Mouse (Mus musculus) monocyte, adult 2 months (primary cell): ENCODE results near the gene Ero1lb.

Experiments used
- DNase-seq, 2 experiments: peaks; one replicate each; pipeline ENCODE4 v3.0.0; 2022; ENCODE audit warnings: low spot score in 2 of 2, low read depth in 1 of 2

Ero1lb gene

DNA sequence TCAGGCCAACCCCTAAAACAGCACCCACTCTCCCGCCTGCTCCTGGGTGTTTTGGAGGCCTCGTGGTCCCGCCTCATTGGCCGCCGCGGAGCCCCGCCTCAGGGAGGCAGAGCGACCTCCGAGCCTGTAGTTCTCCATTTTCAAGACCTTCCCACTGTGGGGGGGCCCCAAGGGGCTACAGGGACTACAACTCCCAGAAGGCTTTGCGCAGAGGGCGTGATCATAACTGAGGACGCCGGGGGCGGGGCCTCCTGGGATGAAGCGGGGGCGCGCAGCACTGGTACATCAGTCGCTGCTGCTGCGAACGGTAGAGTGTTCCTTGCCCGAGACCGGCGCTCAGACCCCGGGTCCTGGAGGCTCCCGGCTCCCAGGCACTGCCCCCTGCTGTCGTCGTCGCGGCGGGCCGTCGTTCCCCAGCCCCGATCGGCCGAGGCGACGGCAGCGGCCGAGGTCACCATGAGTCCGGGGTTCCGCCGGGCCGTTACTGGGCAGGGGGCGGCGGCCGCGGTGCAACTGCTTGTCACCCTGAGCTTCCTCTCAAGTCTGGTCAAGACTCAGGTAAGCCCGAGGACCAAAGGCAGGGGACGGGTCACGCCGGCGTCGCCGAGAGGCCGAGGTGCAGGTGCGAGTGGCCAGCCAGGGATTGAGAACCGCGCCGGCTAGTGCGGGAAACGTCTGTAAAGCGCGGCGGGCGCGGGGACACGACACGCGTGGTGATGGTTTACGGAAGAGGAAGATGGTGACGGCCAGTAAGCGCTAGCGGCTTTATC, at the start of gene Ero1lb:
Ero1lb (plus strand) TSS at position 254 of the 770 bp plus-strand sequence.
- DNase-seq = peak; percentile 81 to 96

DNA sequence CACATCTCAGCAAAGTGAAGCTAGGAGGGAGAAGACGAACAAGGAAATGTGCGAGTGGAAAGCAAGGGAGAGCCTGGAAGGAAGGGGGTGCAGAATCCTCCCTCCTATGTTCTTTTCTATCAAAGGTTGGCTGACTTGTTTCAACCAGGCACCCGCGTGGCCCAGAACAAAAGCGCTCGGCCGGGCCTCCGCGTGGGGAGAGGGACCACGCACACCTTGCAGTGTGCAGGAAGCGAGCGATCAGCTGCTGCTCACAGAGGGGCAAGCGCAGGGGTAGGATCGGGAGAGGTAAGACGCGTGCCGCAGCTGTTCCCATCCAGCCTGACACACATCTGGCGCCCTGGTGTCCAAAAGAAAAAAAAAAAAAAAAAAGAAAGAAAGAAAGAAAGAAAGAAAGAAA, 46.3 kb upstream of the Ero1lb start:
- DNase-seq = no peak

DNA sequence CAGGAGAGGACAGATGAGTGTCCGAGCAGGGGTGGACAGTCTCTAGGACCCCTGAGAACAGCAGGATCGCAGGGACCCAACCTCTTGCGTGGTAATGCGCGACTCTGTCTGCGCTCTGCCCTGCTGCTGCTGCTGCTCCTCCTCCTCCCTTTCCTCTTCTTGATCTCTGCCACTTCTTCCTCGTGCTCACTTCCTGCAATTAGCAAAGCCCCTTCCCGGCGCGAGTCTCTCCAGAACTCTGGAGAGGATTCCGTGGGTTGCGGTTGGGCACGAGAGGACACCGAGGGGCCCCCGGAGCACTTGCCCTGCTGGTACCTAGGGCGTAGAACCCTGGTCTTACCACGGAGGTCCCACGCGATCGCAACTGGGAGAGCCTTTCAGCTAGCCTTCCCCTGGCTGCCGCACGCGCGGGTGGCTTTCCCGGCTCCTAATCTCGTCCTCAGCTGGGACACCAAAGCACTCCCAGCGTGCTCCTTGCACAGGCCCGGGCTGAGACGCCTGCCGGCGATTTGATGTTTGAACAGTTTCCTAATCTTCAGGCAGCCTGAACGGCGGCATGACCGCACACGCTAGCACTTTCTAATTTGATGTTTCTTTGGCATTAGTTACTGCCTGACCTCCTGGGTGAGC, 45.6 kb upstream of the Ero1lb start, which contains the start of gene Edaradd:
Edaradd (minus strand) TSS at position 484 of the 630 bp plus-strand sequence.
- DNase-seq = no peak

DNA sequence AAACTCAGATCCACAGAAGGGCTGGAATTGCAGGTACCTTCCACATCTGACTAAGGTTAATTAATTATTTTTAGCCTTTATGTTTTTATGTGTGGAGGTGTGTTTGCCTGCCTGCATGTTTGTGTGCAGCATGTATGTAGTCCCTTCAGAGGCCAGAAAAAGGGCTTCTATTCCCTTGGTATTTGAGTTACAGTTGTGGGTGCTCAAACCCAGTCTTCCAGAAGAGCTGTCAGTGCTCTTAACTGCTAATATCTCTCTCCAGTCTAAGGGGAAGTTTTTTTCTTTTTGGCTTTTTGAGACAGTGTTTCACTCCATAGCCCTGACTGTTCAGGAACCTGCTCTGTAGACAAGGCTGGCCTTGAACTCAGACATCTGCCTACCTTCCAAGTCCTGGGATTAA, 43.3 kb upstream of the Ero1lb start:
- no peak for DNase-seq

DNA sequence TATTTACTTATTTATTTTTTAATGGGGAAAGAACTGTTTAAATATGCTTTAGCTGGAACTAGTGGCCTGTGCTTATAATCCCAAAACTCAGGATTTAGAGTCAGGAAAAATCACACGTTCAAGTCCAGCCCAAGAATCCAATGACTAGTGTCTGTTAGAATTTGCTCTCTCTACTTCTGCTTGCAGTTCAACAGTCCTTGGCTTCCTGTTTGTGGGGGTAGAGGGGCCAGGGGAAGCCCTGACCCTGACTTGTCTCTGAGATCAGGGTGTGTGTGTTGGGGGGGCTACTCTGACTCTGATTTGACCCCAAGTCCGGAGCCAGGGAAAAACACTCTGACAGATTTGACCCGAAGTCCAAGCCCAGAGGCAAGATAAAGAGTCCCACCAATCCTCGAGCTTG, 40.0 kb upstream of the Ero1lb start:
- DNase-seq = no peak

DNA sequence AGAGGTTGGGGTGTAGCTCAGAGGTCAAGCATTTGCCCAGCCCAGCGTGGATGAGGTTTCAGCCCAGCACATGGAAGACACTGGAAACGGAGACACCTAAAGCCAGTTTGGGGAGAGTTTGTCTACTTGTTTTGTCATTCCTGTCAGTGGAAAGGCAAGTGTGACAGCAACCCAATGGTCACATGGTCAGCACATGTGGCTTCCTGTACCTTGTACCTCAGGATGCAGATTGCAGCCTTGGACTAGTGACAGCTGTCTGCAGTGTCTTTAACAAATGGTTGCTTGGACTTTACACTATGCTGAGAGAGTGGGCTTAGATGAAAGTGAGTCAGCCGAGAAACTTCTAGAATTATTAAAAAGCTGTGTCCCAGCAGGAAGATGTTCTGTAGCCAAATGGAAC, 31.0 kb upstream of the Ero1lb start:
- DNase-seq = no peak

DNA sequence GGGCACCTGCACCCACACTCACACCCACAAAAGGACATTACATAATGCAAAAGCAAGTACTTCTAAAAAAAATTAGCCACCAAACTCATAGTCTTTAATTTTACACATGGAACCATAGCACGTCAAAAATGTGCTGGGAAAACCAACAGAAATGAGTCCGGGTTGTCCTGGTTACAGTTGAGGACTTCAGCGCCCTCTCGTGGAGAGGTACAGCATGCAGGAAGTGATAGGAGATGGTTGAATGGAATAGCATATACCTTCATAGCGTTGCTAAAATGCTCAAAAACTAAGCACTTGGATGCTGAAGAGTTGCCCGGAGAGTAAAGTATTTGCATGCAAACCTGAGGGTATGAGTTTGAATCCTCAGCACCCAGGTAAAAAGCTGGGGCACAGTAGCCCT, 27.7 kb upstream of the Ero1lb start:
- DNase-seq = no peak

DNA sequence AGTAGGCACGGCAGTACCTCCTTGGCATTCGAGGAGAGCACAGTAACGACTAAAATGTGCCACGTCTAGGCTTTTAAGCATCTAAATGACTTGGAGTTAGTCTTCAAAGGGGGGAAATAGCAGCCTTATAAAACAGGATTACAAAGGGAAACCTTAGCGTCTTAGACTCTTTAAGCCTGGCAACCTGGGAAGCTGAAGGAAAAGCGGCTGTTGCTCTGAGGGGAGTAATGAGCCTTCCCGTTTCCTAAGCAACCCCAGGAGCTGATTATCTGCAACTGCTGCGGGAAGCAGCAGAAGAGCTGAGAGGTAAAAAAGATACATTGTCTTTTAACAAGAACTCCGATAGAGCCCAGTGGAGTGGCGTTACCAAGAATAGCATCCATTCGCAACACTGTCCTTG, 26.0 kb upstream of the Ero1lb start:
- no peak for DNase-seq

DNA sequence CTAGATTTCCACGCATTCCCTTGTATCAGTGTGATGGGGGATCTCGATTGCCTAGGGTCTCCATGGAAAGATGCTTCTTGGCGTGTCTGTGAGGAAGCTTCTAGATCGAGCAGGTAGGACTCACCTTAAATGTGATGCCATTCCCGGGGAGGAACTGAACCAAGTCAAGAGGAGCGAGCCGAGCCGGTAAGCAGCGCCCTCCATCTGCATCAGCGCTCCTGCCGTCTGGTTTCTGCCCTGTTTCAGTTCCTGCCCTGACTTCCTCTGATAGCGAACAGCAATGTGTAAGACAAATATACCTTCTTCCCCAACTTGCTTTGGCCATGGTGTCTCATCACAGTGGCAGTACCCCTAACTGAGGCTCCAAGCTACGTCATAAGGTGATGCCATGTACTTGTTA, 25.6 kb upstream of the Ero1lb start:
- DNase-seq = no peak

DNA sequence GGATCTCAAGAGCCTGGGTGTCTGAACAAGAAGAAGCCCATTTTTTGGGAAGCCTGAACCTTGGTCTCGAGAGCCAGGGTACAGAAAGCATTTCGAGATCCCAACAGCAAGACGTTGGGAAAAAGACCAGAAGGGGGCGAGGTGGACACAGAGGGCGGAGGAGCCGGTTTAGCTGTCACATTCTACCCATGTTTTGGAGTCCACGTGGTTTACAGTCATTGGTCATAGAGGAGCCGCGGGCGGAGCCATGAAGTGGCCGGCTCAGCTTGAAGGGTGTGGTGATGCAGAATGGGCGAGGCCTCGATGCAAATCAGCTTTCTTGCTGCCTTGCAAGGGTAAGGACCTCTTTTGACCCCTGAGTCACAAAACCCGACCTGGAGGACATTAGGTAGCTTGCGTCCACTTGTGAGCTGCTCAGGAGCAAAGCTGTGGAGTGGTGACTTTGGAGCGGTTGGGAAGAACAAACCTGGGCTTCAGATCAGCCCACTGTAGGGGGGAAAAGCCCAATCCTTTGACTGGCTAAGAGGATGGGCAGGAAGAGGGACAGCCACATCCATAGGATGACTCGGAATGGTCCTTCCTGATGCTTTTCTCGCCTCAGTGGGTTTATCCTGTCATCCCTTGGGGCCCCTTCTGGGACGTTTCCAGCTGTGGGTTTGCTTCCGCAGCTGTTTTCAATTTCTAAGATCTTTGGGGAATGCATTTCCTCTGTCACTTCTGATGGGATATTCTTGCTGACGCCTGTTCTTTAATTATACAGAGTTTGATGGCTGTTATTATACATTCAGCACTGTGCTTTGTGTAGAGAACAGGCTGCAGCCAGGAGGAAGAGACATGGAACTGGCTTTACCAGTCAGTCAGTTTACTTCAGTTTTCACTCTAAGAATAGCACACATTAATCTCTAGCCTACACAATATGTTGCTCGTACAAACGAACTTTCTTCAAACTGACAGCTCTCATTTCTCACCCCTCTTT, 23.4 kb upstream of the Ero1lb start:
- peak in 1 of 2 experiments; percentile 25 for DNase-seq

DNA sequence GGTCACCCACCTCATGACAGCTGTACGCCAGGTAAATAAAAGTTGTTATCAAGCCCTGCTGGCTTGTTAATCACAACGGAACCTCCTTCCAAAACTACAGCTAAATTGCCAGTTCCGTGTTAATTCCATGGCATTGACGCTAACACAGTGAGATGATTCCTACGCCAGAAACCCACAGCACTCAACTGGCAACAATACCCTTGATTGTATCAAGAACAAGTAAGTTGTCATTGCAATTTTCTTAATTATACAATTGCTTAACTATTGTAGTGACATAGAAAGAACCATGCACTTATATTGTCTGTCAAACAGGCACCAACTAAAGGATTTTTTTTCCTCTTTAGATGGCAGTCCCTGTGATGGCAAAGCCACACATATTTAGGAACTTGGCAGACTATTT, 22.4 kb upstream of the Ero1lb start:
- no peak for DNase-seq

DNA sequence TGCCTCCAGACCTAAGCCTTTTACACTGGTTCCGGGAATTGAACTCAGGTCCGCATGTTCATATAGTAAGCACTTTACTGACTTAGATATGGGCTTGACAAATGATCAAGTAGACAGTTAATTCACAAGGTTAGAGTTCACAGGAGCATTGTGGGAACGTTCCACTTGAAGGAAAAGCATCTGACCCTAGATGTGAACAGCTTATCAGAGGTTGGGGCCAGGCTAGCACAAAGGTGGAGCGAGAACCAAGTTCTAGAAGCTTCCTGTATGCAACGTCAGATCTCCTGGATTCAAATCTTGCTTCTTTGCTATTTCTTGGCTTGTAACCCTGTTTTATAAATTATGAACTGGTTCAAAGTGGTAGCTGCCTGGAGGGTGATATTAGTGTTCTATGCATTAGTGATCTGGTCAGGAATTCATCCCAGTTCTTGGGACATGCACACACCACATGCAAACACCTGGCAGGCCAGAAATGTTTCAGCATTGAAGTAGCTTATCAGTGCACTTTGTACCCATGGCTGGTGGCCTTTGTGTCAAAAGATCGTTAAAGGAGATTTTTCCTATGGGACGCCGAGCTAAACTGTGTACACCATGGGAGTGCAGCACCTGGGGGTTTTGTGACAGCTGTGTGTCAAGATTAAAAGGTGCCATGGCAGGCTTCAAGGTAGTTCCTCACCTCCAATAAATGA, 21.6 kb upstream of the Ero1lb start:
- DNase-seq = no peak

DNA sequence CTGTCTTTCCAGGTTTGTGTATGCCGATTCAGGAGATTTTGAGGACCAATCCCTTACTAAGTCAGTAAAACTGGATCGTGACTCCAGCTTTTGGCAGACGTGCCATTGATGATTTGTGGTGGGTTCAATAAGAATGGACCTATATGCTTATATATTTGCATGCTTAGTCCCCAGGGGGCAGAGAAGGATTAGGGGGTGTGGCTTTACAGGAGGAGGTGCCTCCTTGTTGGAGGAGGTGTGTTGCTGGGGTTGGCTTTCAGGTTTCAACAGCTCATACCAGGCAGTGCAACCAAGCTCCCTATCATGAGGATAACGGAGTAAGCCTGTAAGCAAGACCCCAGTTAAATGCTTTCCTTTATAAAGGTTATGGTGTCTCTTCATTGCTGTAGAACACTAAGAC, 11.5 kb upstream of the Ero1lb start:
- no peak for DNase-seq

DNA sequence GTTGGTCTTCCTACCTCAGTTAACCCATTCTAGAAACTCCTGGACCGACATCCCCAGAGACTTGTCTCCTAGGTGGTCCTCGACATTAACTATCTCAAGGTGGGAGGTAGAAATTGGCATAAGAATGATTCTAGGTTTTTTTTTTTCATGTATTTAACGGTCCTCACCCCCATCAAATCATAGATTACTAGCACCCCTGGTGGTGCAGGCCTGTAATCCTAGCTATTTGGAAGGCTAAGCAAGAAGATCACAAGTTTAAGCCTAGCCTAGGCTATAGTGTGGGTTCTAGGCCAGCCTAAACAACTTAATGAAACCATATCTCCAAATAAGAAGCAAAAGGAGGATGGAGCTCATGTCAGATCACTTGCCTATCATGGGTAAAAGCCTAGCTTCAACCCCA, 6.6 kb upstream of the Ero1lb start:
- DNase-seq = no peak

DNA sequence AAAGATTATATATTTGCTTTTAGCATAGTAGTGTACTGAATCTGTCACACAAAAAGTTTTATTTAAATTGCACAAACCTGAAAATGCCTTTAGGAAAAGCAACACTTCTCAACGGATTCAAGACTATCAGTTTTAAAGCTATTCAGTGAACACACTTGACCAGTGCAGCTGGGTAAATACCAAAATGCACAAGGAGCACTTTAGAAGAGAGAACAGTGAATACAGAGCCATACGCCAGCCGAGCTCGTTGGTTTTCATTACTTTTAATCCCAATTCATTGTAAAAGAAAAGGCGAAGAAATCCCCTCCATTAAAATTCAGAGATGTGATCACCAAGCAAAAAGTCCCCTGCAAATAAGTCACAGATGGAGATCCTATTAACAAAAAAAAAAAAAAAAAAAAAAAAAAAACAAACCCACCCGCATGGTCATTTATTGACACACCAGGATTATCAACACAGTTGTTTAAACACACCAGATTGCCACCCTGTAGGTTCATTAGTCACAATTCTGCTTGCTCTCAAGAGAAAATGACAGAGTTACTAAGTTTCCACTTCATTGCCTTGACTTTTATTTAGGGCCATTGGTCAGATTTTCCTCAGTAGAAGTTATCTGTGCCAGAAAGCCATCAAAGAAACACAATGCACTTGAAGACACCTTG, 6.1 kb upstream of the Ero1lb start:
- no peak for DNase-seq

DNA sequence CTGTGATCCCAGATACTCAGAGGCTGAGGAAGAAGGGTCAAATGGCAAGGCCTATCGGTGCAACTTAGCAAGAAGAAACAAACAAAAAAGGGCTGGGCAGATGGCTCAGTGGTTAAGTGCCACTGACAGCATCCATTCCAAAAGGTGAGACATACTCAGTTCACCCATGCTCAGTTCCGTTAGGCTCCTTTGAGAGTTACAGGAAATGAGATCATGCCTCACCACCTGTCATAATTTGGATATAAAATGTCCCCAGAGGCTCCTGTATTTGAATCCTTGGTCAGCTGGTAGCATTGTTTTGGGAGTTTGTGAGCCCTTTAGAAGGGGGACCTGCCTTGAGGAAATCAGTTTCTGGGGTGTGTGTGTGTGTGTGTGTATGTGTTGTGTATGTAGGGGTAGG, 3.9 kb upstream of the Ero1lb start:
- DNase-seq = no peak

DNA sequence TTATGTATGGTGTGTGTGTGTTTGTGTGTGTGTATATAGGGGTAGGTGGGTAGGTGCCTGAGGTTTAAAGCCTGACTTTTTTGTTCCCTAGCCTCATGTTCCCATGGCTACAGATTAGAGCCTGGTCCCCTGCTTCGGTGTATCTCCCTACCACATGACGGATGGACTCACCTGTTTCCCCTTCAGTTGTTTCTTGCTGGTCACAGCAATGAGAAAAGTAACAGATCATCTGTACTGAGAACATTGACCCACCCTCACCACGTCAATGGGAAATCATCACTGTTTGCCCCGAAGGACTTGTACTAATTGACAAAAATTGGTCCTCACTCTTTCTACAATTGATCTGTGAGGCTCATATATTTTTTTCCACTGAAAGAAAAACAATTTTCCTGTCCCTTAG, 3.4 kb upstream of the Ero1lb start:
- no peak for DNase-seq

DNA sequence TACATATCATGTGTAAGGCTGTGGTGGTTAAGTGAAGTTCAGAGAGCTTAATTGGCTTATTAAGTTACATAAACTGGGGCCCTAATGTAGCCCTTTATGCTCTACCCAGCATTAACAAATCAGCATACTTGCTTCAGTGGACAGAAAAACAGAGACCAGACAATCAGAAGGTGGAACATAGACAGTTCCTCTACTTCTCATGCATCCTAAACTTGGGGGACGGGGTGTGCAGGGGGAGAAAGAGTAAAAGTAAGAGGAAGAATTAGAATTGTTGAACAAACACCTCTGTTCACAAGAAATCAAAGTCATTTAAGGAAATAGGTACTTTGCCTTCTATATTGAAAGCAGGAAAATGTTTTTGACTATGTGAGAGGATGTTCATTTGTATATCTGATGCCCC, 2.3 kb downstream of the Ero1lb start:
- DNase-seq = no peak

DNA sequence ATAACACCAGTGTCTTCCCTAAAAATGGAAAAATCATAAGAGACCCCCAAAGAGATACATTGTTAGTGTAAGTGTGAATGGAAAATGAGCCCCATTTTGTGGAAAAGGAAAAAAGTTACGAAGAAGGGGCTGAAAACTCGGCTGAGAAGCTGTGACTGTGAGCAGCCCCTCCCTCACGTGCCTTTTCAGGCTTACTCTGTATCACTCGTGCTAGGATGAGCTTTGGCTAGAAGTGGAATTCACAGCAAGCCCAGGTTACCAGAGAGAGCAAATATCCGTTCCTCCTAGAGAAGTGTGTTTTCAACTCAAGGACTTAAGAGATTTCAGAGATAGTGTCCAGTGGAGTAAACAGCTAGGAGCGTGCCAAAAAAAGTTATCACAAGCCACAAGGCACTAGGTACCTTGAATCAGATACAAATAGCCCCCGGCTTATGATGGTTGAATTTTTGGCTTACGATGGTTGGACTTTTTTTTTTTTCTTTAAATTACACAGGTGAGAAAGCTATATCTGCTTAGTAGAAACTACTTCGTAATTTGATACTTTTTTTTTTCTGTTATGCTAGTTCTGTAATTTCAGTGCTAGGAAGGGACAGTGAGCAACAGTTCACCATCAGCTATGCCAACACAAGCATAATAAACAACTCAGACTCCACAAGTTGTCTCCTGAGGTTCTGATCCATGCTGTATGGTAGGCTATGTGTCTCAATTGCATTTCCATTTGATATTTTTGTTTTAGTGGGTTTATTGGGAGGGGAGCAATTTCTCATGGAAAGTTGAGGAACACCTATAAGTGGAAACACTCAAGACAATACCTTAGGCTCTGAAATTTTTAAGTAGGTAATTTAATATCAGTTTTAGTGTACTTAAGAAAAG, 3.2 kb downstream of the Ero1lb start:
- DNase-seq = no peak

DNA sequence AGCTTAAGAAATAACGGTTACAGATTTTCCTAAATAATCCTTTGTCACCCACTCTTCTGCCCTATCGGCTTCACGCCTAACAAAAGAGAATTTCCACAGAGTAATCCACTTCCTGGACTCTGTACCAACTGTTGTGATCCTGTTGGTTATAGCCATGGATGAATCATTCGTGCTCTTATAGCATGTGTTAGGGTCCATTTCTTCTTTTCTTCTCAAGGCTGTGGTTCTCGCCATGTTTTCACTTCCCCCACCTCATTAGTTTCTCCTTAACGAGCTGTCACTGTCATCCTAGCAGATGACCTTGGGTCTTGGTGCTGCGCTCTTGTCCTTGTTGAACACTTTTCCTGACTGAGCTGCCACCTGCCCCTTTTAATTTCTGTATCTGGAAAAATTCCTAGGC, 4.1 kb downstream of the Ero1lb start:
- peak in 1 of 2 experiments; percentile 10 for DNase-seq
